Mouse (Mus musculus) heart, adult 2 months (tissue): ENCODE data around the gene Gadd45gip1.

Experiments
- CTCF ChIP-seq: fragments of 200-600 bp; IDR thresholded peaks from 2 replicates; pipeline ENCODE4 v1.8.1; 2022; ENCODE audit warnings: antibody characterized with exemption, mild to moderate bottlenecking, moderate library complexity
- EP300 ChIP-seq: fragments of 200-500 bp; IDR thresholded peaks from 2 replicates; pipeline ENCODE4 v1.6.1; 2011; ENCODE audit warnings: low read depth, low read length, control low read depth; ENCODE audit not compliant: insufficient read depth
- POLR2A ChIP-seq: fragments of 200-500 bp; IDR thresholded peaks from 2 replicates; pipeline ENCODE4 v1.6.1; 2011; ENCODE audit warnings: mild to moderate bottlenecking, low read depth, low read length, control low read depth; ENCODE audit not compliant: insufficient read depth

GRCm38 (mm10) chr8:84839875-84840247 is 8.5 kb downstream of the Gadd45gip1 start:
- TF ChIP-seq POLR2A (no peak), CTCF (no peak), EP300 (no peak)
